Mouse (Mus musculus) E14TG2a.4 (cell line): ENCODE measurements at regions not wholly inside any gene's neighbourhood (a gene's known extent, or its start where the extent isn't known, plus 50 kb on each side); places are given as distances from the start of the nearest gene placed in this dataset.

ENCODE experiments used
- CTCF ChIP-seq: conservative IDR thresholded peaks from 2 replicates; pipeline ENCODE4 v1.5.1; 2014; ENCODE audit warnings: low read length
- NANOG ChIP-seq: IDR thresholded peaks from 2 replicates; pipeline ENCODE4 v1.6.1; 2014; ENCODE audit warnings: borderline replicate concordance, low read length, mixed read lengths
- POU5F1 ChIP-seq: IDR thresholded peaks from 2 replicates; pipeline ENCODE4 v1.6.1; 2014; ENCODE audit warnings: low read length, borderline replicate concordance

DNA sequence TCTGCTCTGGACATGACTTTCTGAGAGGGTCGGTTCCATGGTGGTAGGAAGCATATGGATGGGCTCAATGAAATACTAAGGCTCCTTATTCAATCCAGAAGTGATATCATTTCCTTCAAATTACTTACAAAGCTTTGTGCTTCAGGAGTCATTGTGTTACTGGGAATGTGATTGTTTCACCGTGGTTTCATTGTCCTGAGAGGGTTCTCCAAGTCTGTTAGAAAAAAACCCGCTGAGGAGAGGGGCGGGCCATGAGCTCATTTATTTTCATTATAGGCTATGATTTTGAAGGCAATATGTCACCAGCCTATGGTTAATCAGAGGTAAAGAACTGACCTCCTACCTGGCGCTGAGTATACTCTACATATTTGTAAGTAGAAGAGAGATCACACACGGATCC is 300.0 kb downstream of the Plk2 start:
- TF ChIP-seq CTCF: no peak
- TF ChIP-seq NANOG: no peak
- TF ChIP-seq POU5F1: no peak
